ENCODE assay signal across 8 mouse cellular contexts in genomic region chr9:59655958-59656634, GRCm38 (mm10). TPM values are rescaled to one million over a fixed set of nuclear protein-coding genes. Genes with fewer than 3 reads are reported as not detected.
DNase-seq lines count a peak whose midpoint lies in the region; ATAC-seq lines count a peak whose summit lies in the region.

Pkm (plus strand) TSS chr9:59656368.

- peak; percentile 96 for DNase-seq in adipocyte (ENCODE audit: low spot score)
- DNase-seq in embryo, embryonic 10 days (ENCODE audit: low spot score), result peak; percentile 99
- DNase-seq in gastrocnemius, postnatal 10 days, result peak; percentile 90
- DNase-seq in induced T-regulatory cell, adult 2 months (ENCODE audit: low read depth), result peak; percentile 99
- DNase-seq in left cerebral cortex, adult 9 months (ENCODE audit: low spot score in 2 of 2), result peak; percentile 94 to 99
- DNase-seq in right cerebral cortex, postnatal 14 days, result peak; percentile 96
- DNase-seq in urinary bladder, postnatal 36 days (ENCODE audit: low spot score in 2 of 2), result peak; percentile 96 to 97

- peak; percentile 62 for ATAC-seq in megakaryocyte progenitor cell, adult 5-6 weeks (replicated peaks; ENCODE audit: poor library complexity)

RNA-seq across cellular contexts. Expression of gene Pkm, which starts in this region (rescaled TPM):
- total RNA-seq in gastrocnemius, postnatal 10 days (2021), result 1,000 to 10,000 TPM; 2,006 to 2,318 TPM
- total RNA-seq in megakaryocyte progenitor cell, adult 5-6 weeks (2015), result 151 and 190 TPM in 2 replicates
- 900 and 914 TPM in 2 replicates for total RNA-seq in megakaryocyte progenitor cell, adult 5-6 weeks (2017)

Comparison
In these comparisons a context has a peak if more than half of its experiments do, and no peak if none do; other contexts are left out.
1. Peak in every context shown above with its lines: DNase-seq and ATAC-seq.